Mouse (Mus musculus): Measurements from ENCODE around the gene Map3k14.

GRCm38 (mm10) chr11:103170111-103170493 lies 97.2 kb downstream of the Map3k14 start:
- no peak for TF ChIP-seq GATA1 (IDR thresholded peaks at IDR 0.05; ENCODE audit: low read length)
- no peak for TF ChIP-seq TAL1 (IDR thresholded peaks at IDR 0.05; ENCODE audit: low read length)
